Mouse (Mus musculus): ENCODE measurements at regions not wholly inside any gene's neighbourhood (a gene's known extent, or its start where the extent isn't known, plus 50 kb on each side); places are given as distances from the start of the nearest gene placed in this dataset.

- no peak overlapping the region for H3K9ac ChIP-seq
- no peak for ATAC-seq (ENCODE audit: low FRiP score, low read depth)
- H3K36me3 ChIP-seq = no peaks in the 10 kb centered on the region
- no peaks in the 10 kb centered on the region; the same call in 1 of the 2 replicates for H3K9me3 ChIP-seq
- H3K4me1 ChIP-seq (replicated peaks) = no peaks in the 10 kb centered on the region
- H3K4me3 ChIP-seq = no peak overlapping the region
- H3K4me2 ChIP-seq = no peak overlapping the region
- no peak overlapping the region for H3K27ac ChIP-seq (replicated peaks)
- WGBS = 92% methylated on average over 1 of the region's 1 CpGs
- no peaks in the 10 kb centered on the region for H3K27me3 ChIP-seq
Observed at GRCm38 (mm10) chr8:6279903-6280302, 1174.8 kb upstream of the Slc10a2 start.
